Mouse (Mus musculus) intestine, postnatal 0 days (tissue): ENCODE measurements at regions not wholly inside any gene's neighbourhood (a gene's known extent, or its start where the extent isn't known, plus 50 kb on each side); places are given as distances from the start of the nearest gene placed in this dataset.

Experiments
- ATAC-seq: fragments of 200-750 bp; cut with Nextera tagmentation; 2 replicates; pipeline ENCODE4 v1.8.0; 2017; ENCODE audit warnings: mild to moderate bottlenecking, moderate TSS enrichment, moderate library complexity
- H3K27ac ChIP-seq: fragments of 300-500 bp; sonication (generic); 2 replicates; pipeline ENCODE4 v1.5.1; 2014; ENCODE audit warnings: mild to moderate bottlenecking, low read depth, low read length, moderate library complexity
- H3K27me3 ChIP-seq: fragments of 300-500 bp; sonication (generic); replicated peaks from 2 replicates; pipeline ENCODE4 v1.6.1; 2014; ENCODE audit warnings: low read length, mixed read lengths; ENCODE audit not compliant: control insufficient read depth, insufficient read depth
- H3K36me3 ChIP-seq: fragments of 300-500 bp; sonication (generic); 2 replicates; pipeline ENCODE4 v1.6.1; 2014; ENCODE audit warnings: mild to moderate bottlenecking, moderate library complexity; ENCODE audit not compliant: control insufficient read depth, insufficient read depth
- H3K4me1 ChIP-seq: fragments of 300-500 bp; sonication (generic); replicated peaks from 2 replicates; pipeline ENCODE4 v1.6.1; 2014; ENCODE audit warnings: antibody characterized with exemption, low read length, mixed read lengths; ENCODE audit not compliant: control insufficient read depth, insufficient read depth
- H3K4me2 ChIP-seq: fragments of 300-500 bp; sonication (generic); replicated peaks from 2 replicates; pipeline ENCODE4 v1.6.1; 2014; ENCODE audit warnings: low read depth, mild to moderate bottlenecking, moderate library complexity
- H3K4me3 ChIP-seq: fragments of 300-500 bp; sonication (generic); 2 replicates; pipeline ENCODE4 v1.5.1; 2014; ENCODE audit warnings: low read depth, low read length
- H3K9ac ChIP-seq: fragments of 300-500 bp; sonication (generic); 2 replicates; pipeline ENCODE4 v1.6.1; 2014; ENCODE audit warnings: mild to moderate bottlenecking, low read depth, low read length
- H3K9me3 ChIP-seq: fragments of 300-500 bp; sonication (generic); 2 replicates; pipeline ENCODE4 v1.6.1; 2016; ENCODE audit warnings: mixed run types; ENCODE audit not compliant: control insufficient read depth
- CTCF ChIP-seq: sonication (generic); IDR thresholded peaks from 2 replicates; pipeline ENCODE4 v1.5.1; 2016; ENCODE audit warnings: low read depth, mild to moderate bottlenecking, control low read depth, antibody characterized with exemption, moderate library complexity
- WGBS: fragments of 180-500 bp; shearing (Covaris S2); extraction: QIAGEN DNeasy Blood & Tissue Kit; methylation state at CpG from one replicate; pipeline ENCODE4 v1.1.7; 2014; 5-methylcytosine and 5-hydroxymethylcytosine counted together

- H3K4me2 ChIP-seq = no peak overlapping the region
- no peaks in the 10 kb centered on the region for H3K36me3 ChIP-seq
- ATAC-seq = no peak
- WGBS = 79% methylated on average over 2 of the region's 2 CpGs
- no peaks in the 10 kb centered on the region for H3K9me3 ChIP-seq
- peak; percentile 38; the same call in 1 of the 2 replicates for TF ChIP-seq CTCF
- no peak overlapping the region for H3K4me3 ChIP-seq
- H3K27me3 ChIP-seq = no peaks in the 10 kb centered on the region
- no peak overlapping the region for H3K27ac ChIP-seq
- no peak overlapping the region for H3K9ac ChIP-seq
- H3K4me1 ChIP-seq = no peaks in the 10 kb centered on the region
Observed at GRCm38 (mm10) chr16:79182474-79182873, 91.6 kb upstream of the Tmprss15 start.

GRCm38 (mm10) chr16:79177299-79177999 lies 86.6 kb upstream of the Tmprss15 start:
- H3K27ac ChIP-seq = no peak overlapping the region
- WGBS = 86% methylated on average over 15 of the region's 15 CpGs

GRCm38 (mm10) chr16:79176832-79177243 lies 85.9 kb upstream of the Tmprss15 start:
- H3K9ac ChIP-seq = no peak overlapping the region
- H3K27ac ChIP-seq = no peak overlapping the region
- no peaks in the 10 kb centered on the region for H3K27me3 ChIP-seq
- H3K36me3 ChIP-seq = no peaks in the 10 kb centered on the region
- H3K4me2 ChIP-seq = no peak overlapping the region
- H3K4me3 ChIP-seq = no peak overlapping the region
- H3K4me1 ChIP-seq = no peaks in the 10 kb centered on the region
- TF ChIP-seq CTCF = no peak
- no peak for ATAC-seq
- WGBS = 71% methylated on average over 6 of the region's 6 CpGs
- no peaks in the 10 kb centered on the region for H3K9me3 ChIP-seq

More at GRCm38 (mm10) chr16:79177299-79177999, 86.6 kb upstream of the Tmprss15 start:
- no peak overlapping the region for H3K4me3 ChIP-seq
- H3K36me3 ChIP-seq = no peaks in the 10 kb centered on the region
- no peak for TF ChIP-seq CTCF
- no peaks in the 10 kb centered on the region for H3K27me3 ChIP-seq
- no peaks in the 10 kb centered on the region for H3K4me1 ChIP-seq
- no peak for ATAC-seq
- no peak overlapping the region for H3K4me2 ChIP-seq
- H3K9ac ChIP-seq = no peak overlapping the region
- no peaks in the 10 kb centered on the region for H3K9me3 ChIP-seq

- Histone ChIP-seq H3K4me2 (no peak overlapping the region; the same call in 1 of the 2 replicates), H3K27me3 (no peaks in the 10 kb centered on the region), H3K27ac (no peak overlapping the region), H3K4me3 (no peak overlapping the region), H3K9ac (no peak overlapping the region), H3K9me3 (no peaks in the 10 kb centered on the region), H3K36me3 (no peaks in the 10 kb centered on the region), H3K4me1 (no peaks in the 10 kb centered on the region)
- no peak for ATAC-seq
- 10% methylated on average over 8 of the region's 8 CpGs for WGBS
- peak; percentile 85 for TF ChIP-seq CTCF
Observed at GRCm38 (mm10) chr16:79168193-79168592, 77.3 kb upstream of the Tmprss15 start.

GRCm38 (mm10) chr16:79142813-79143212 lies 51.9 kb upstream of the Tmprss15 start:
- Histone ChIP-seq H3K36me3 (no peaks in the 10 kb centered on the region), H3K9ac (no peak overlapping the region), H3K27ac (no peak overlapping the region), H3K9me3 (no peaks in the 10 kb centered on the region), H3K27me3 (no peaks in the 10 kb centered on the region), H3K4me1 (no peaks in the 10 kb centered on the region), H3K4me2 (no peak overlapping the region), H3K4me3 (no peak overlapping the region)
- TF ChIP-seq CTCF = no peak
- ATAC-seq = peak; percentile 72
- 50% methylated on average over 1 of the region's 1 CpGs for WGBS
